Mouse (Mus musculus) ovary, adult 10 weeks (tissue): ENCODE results near the gene Gm13289. TPM values are rescaled to one million over a fixed set of nuclear protein-coding genes. Genes with fewer than 3 reads are reported as not detected.

Experiments used
- polyA plus RNA-seq: library from polyadenylated mRNA; stranded (reverse); fragments of 350-450 nt; fragmentation: Illumina TruSeq; extraction: RNeasy Lipid Tissue Mini Kit (QIAGEN cat#74804); gene quantifications from one replicate; pipeline ENCODE4 v1.2.3, GENCODE M21; 2014

Gene Gm13289
- polyA plus RNA-seq: not detected

GRCm38 (mm10) chr4:88776622-88777021 lies at the start of gene Gm13289:
Gm13289 (plus strand) TSS chr4:88776922.

GRCm38 (mm10) chr4:88754818-88755340 lies 21.8 kb upstream of the Gm13289 start, which contains the start of gene Gm13271:
Gm13271 (plus strand) TSS chr4:88754868.

GRCm38 (mm10) chr4:88759610-88760268 lies 17.0 kb upstream of the Gm13289 start, which contains the start of gene Gm13283:
Gm13283 (plus strand) TSS chr4:88760119.

DNA sequence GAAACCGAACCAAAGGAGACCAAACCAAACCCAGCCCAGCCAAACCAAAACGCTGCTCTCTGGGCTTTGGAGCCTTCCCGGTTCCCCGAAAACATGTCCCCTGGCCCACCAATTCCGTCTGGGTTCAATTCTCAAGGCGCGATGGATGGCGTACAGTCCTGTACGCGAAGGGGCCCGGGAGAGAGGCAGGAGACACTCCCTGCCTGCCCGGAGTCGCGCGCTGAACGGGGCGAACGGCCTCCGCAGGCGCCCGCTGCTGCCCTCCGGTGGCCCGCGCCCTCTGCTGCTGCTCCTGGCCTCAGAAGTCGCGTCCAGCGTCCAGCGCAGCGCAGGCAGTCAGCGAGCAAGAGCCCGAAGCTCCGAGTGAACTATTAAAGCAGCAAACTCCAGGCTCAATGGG lies 3.2 kb upstream of the Gm13289 start, which contains the start of gene Gm13290:
Gene Gm13290, plus strand, starts transcription at position 301 of the 400 bp plus-strand sequence.

GRCm38 (mm10) chr4:88779550-88779949 lies 2.8 kb downstream of the Gm13289 start, which contains the start of gene Gm13272:
Gm13272 (plus strand) TSS chr4:88779850.

GRCm38 (mm10) chr4:88781831-88782230 lies 5.1 kb downstream of the Gm13289 start, which contains the start of gene Ifnz:
Ifnz (plus strand) TSS chr4:88782131.

DNA sequence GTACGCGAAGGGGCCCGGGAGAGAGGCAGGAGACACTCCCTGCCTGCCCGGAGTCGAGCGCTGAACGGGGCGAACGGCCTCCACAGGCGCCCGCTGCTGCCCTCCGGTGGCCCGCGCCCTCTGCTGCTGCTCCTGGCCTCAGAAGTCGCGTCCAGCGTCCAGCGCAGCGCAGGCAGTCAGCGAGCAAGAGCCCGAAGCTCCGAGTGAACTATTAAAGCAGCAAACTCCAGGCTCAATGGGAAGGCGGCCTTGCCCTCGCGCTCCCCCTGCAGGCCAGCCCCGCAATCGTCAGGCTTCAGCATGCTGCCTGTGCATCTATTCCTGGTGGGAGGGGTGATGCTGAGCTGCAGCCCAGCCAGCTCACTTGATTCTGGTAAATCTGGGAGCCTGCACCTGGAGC lies 8.7 kb downstream of the Gm13289 start, which contains the start of gene Gm13276:
Gene Gm13276, plus strand, starts transcription at position 301 of the 400 bp plus-strand sequence.

GRCm38 (mm10) chr4:88788402-88788801 lies 11.7 kb downstream of the Gm13289 start, which contains the start of gene Gm13277:
Gm13277 (plus strand) TSS chr4:88788632.

GRCm38 (mm10) chr4:88791250-88791649 lies 14.5 kb downstream of the Gm13289 start, which contains the start of gene Gm13278:
Gm13278 (plus strand) TSS chr4:88791550.

DNA sequence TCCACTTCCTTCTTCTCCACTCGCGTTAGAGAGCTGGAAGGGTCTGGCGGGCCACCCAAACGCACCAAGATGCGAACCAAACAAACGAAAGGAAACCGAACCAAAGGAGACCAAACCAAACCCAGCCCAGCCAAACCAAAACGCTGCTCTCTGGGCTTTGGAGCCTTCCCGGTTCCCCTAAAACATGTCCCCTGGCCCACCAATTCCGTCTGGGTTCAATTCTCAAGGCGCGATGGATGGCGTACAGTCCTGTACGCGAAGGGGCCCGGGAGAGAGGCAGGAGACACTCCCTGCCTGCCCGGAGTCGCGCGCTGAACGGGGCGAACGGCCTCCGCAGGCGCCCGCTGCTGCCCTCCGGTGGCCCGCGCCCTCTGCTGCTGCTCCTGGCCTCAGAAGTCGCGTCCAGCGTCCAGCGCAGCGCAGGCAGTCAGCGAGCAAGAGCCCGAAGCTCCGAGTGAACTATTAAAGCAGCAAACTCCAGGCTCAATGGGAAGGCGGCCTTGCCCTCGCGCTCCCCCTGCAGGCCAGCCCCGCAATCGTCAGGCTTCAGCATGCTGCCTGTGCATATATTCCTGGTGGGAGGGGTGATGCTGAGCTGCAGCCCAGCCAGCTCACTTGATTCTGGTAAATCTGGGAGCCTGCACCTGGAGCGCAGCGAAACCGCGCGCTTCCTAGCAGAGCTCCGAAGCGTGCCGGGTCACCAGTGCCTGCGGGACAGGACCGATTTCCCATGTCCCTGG lies 17.4 kb downstream of the Gm13289 start, which contains the start of gene Gm13275:
Gene Gm13275, plus strand, starts transcription at position 552 of the 740 bp plus-strand sequence.

GRCm38 (mm10) chr4:88797097-88797496 lies 20.4 kb downstream of the Gm13289 start, which contains the start of gene Gm13279:
Gm13279 (plus strand) TSS chr4:88797397.

GRCm38 (mm10) chr4:88799365-88799764 lies 22.6 kb downstream of the Gm13289 start, which contains the start of gene Gm13285:
Gm13285 (plus strand) TSS chr4:88799665.

DNA sequence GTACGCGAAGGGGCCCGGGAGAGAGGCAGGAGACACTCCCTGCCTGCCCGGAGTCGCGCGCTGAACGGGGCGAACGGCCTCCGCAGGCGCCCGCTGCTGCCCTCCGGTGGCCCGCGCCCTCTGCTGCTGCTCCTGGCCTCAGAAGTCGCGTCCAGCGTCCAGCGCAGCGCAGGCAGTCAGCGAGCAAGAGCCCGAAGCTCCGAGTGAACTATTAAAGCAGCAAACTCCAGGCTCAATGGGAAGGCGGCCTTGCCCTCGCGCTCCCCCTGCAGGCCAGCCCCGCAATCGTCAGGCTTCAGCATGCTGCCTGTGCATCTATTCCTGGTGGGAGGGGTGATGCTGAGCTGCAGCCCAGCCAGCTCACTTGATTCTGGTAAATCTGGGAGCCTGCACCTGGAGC lies 26.2 kb downstream of the Gm13289 start, which contains the start of gene Gm13287:
Gene Gm13287, plus strand, starts transcription at position 301 of the 400 bp plus-strand sequence.

GRCm38 (mm10) chr4:88805231-88805630 lies 28.5 kb downstream of the Gm13289 start, which contains the start of gene Gm13288:
Gm13288 (plus strand) TSS chr4:88805531.

GRCm38 (mm10) chr4:88815928-88816327 lies 39.2 kb downstream of the Gm13289 start, which contains the start of gene Ifna7:
Ifna7 (plus strand) TSS chr4:88816228.

GRCm38 (mm10) chr4:88819659-88820058 lies 42.9 kb downstream of the Gm13289 start, which contains the start of gene Ifna11:
Ifna11 (plus strand) TSS chr4:88819959.

Other genes starting within 250 kb of the Gm13289 start
- gene Ifna15, start 218.7 kb upstream of the Gm13289 start, polyA plus RNA-seq: not detected
- gene Ifna14, start 205.1 kb upstream of the Gm13289 start, polyA plus RNA-seq: not detected
- not detected for gene Ifna9, start 184.5 kb upstream of the Gm13289 start, polyA plus RNA-seq
- not detected for gene Ifna12, start 173.5 kb upstream of the Gm13289 start, polyA plus RNA-seq
- gene C87499, start 142.5 kb upstream of the Gm13289 start, polyA plus RNA-seq: 24.0 TPM
- not detected for gene Ifna13, start 132.5 kb upstream of the Gm13289 start, polyA plus RNA-seq
- gene Ifna16, start 100.0 kb upstream of the Gm13289 start, polyA plus RNA-seq: not detected
- gene Ifna2, start 93.0 kb upstream of the Gm13289 start, polyA plus RNA-seq: not detected
- gene Ifnab, start 85.6 kb upstream of the Gm13289 start, polyA plus RNA-seq: not detected
- not detected for gene Gm26566, start 55.1 kb upstream of the Gm13289 start, polyA plus RNA-seq
- 236 TPM for gene Klhl9, start 54.5 kb upstream of the Gm13289 start, polyA plus RNA-seq
- gene Gm13271, start 22.1 kb upstream of the Gm13289 start, polyA plus RNA-seq: not detected
- not detected for gene Gm13283, start 16.8 kb upstream of the Gm13289 start, polyA plus RNA-seq
- not detected for gene Gm13290, start 3.1 kb upstream of the Gm13289 start, polyA plus RNA-seq
- gene Gm13272, start 2.9 kb downstream of the Gm13289 start, polyA plus RNA-seq: not detected
- gene Ifnz, start 5.2 kb downstream of the Gm13289 start, polyA plus RNA-seq: not detected
- gene Gm13276, start 8.8 kb downstream of the Gm13289 start, polyA plus RNA-seq: not detected
- gene Gm13277, start 11.7 kb downstream of the Gm13289 start, polyA plus RNA-seq: not detected
- not detected for gene Gm13278, start 14.6 kb downstream of the Gm13289 start, polyA plus RNA-seq
- gene Gm13275, start 17.6 kb downstream of the Gm13289 start, polyA plus RNA-seq: not detected
- not detected for gene Gm13279, start 20.5 kb downstream of the Gm13289 start, polyA plus RNA-seq
- gene Gm13285, start 22.7 kb downstream of the Gm13289 start, polyA plus RNA-seq: not detected
- gene Gm13287, start 26.3 kb downstream of the Gm13289 start, polyA plus RNA-seq: not detected
- not detected for gene Gm13288, start 28.6 kb downstream of the Gm13289 start, polyA plus RNA-seq
- gene Ifna7, start 39.3 kb downstream of the Gm13289 start, polyA plus RNA-seq: not detected
- gene Ifna11, start 43.0 kb downstream of the Gm13289 start, polyA plus RNA-seq: not detected
- gene Ifna6, start 50.5 kb downstream of the Gm13289 start, polyA plus RNA-seq: not detected
- gene Ifna5, start 58.6 kb downstream of the Gm13289 start, polyA plus RNA-seq: not detected
- gene Ifna4, start 64.9 kb downstream of the Gm13289 start, polyA plus RNA-seq: not detected
- gene Ifna1, start 73.2 kb downstream of the Gm13289 start, polyA plus RNA-seq: not detected
- gene Ifne, start 103.3 kb downstream of the Gm13289 start, polyA plus RNA-seq: not detected